Mouse (Mus musculus) olfactory bulb, adult 2 months (tissue): ENCODE results near the gene Mgmt.

Source experiments
- CTCF ChIP-seq: fragments of 200-500 bp; IDR thresholded peaks from 2 replicates; pipeline ENCODE4 v1.5.1; 2012; ENCODE audit warnings: low read depth, mild to moderate bottlenecking, low read length, moderate library complexity; ENCODE audit not compliant: insufficient read depth
- POLR2A ChIP-seq: fragments of 200-500 bp; IDR thresholded peaks from 2 replicates; pipeline ENCODE4 v1.6.1; 2012; ENCODE audit warnings: mild to moderate bottlenecking, low read depth, low read length, moderate library complexity; ENCODE audit not compliant: insufficient read depth

GRCm38 (mm10) chr7:136916021-136916420 lies 21.6 kb downstream of the Mgmt start:
- no peak for TF ChIP-seq POLR2A
- no peak for TF ChIP-seq CTCF
